Mouse (Mus musculus) forebrain, embryonic 10.5 days (tissue): ENCODE measurements around the gene Dnm3. TPM values are rescaled to one million over a fixed set of nuclear protein-coding genes. Genes with fewer than 3 reads are reported as not detected.

Experiments
- DNase-seq: peaks from one replicate; pipeline ENCODE4 v3.0.0-alpha.2; 2017; ENCODE audit warnings: low spot score; ENCODE audit errors: extremely low spot score
- H3K27ac ChIP-seq: fragments of 300-500 bp; sonication (generic); 2 replicates; pipeline ENCODE4 v1.5.1; 2016; ENCODE audit warnings: mild to moderate bottlenecking
- H3K27me3 ChIP-seq: fragments of 300-500 bp; sonication (generic); 2 replicates; pipeline ENCODE4 v1.6.1; 2016; ENCODE audit warnings: mild to moderate bottlenecking; ENCODE audit not compliant: poor library complexity, severe bottlenecking
- H3K36me3 ChIP-seq: fragments of 300-500 bp; sonication (generic); replicated peaks from 2 replicates; pipeline ENCODE4 v1.6.1; 2016; ENCODE audit warnings: mild to moderate bottlenecking, moderate library complexity
- H3K4me1 ChIP-seq: fragments of 300-500 bp; sonication (generic); 2 replicates; pipeline ENCODE4 v1.6.1; 2016
- H3K4me3 ChIP-seq: fragments of 300-500 bp; sonication (generic); 2 replicates; pipeline ENCODE4 v1.5.1; 2016; ENCODE audit warnings: mild to moderate bottlenecking, moderate library complexity
- H3K9me3 ChIP-seq: fragments of 300-500 bp; sonication (generic); 2 replicates; pipeline ENCODE4 v1.6.1; 2016; ENCODE audit warnings: mild to moderate bottlenecking, moderate library complexity
- WGBS: fragments of 180-500 bp; shearing (Covaris S2); methylation state at CpG from one replicate; pipeline ENCODE4 v1.1.7; 2016; 5-methylcytosine and 5-hydroxymethylcytosine counted together
- polyA plus RNA-seq: library from polyadenylated mRNA; unstranded; fragments of >200 nt; fragmentation: Nextera tagmentation; extraction: Ambion mirVana; gene quantifications from 2 replicates; pipeline ENCODE4 v1.2.1, GENCODE M21; 2016

Dnm3 gene
- polyA plus RNA-seq, 1 experiment from 2014 or later = 2.6 TPM

- no peaks in the 10 kb centered on the region for H3K36me3 ChIP-seq
- no peak overlapping the region for H3K4me3 ChIP-seq
- WGBS = 88% methylated on average over 4 of the region's 4 CpGs
- no peak for DNase-seq
- H3K9me3 ChIP-seq = no peaks in the 10 kb centered on the region
- H3K27ac ChIP-seq = no peak overlapping the region
- no peaks in the 10 kb centered on the region for H3K4me1 ChIP-seq
- H3K27me3 ChIP-seq = no peaks in the 10 kb centered on the region
Measured at GRCm38 (mm10) chr1:162346456-162347011, 131.3 kb downstream of the Dnm3 start.

GRCm38 (mm10) chr1:162337170-162337569 is 140.7 kb downstream of the Dnm3 start:
- no peak overlapping the region for H3K27ac ChIP-seq
- H3K9me3 ChIP-seq = no peaks in the 10 kb centered on the region
- H3K27me3 ChIP-seq = no peaks in the 10 kb centered on the region
- DNase-seq = no peak
- H3K4me3 ChIP-seq = no peak overlapping the region
- 86% methylated on average over 1 of the region's 1 CpGs for WGBS
- no peaks in the 10 kb centered on the region for H3K36me3 ChIP-seq
- peaks cover 6% of the 10 kb centered on the region for H3K4me1 ChIP-seq

- 23% methylated on average over 1 of the region's 1 CpGs for WGBS
- Histone ChIP-seq H3K4me1 (peaks cover 6% of the 10 kb centered on the region), H3K9me3 (no peaks in the 10 kb centered on the region), H3K27me3 (no peaks in the 10 kb centered on the region), H3K27ac (no peak overlapping the region), H3K36me3 (no peaks in the 10 kb centered on the region), H3K4me3 (no peak overlapping the region)
- no peak for DNase-seq
Measured at GRCm38 (mm10) chr1:162336640-162337039, 141.2 kb downstream of the Dnm3 start.

GRCm38 (mm10) chr1:162336224-162336623 is 141.6 kb downstream of the Dnm3 start:
- H3K4me3 ChIP-seq = no peak overlapping the region
- no peaks in the 10 kb centered on the region for H3K36me3 ChIP-seq
- no peaks in the 10 kb centered on the region for H3K27me3 ChIP-seq
- no peak overlapping the region; the same call in 1 of the 2 replicates for H3K27ac ChIP-seq
- H3K9me3 ChIP-seq = no peaks in the 10 kb centered on the region
- 66% methylated on average over 3 of the region's 3 CpGs for WGBS
- peaks cover 6% of the 10 kb centered on the region for H3K4me1 ChIP-seq
- no peak for DNase-seq

GRCm38 (mm10) chr1:162328673-162329072 is 149.2 kb downstream of the Dnm3 start:
- 76% methylated on average over 4 of the region's 4 CpGs for WGBS
- H3K4me3 ChIP-seq = no peak overlapping the region

GRCm38 (mm10) chr1:162327631-162328030 is 150.2 kb downstream of the Dnm3 start:
- H3K4me3 ChIP-seq = no peak overlapping the region
- DNase-seq = no peak
- WGBS = 78% methylated on average over 2 of the region's 2 CpGs
- H3K27me3 ChIP-seq = peaks cover 12% of the 10 kb centered on the region
- H3K4me1 ChIP-seq = peaks cover 29% of the 10 kb centered on the region
- H3K27ac ChIP-seq = no peak overlapping the region
- H3K9me3 ChIP-seq = no peaks in the 10 kb centered on the region
- no peaks in the 10 kb centered on the region for H3K36me3 ChIP-seq

More at GRCm38 (mm10) chr1:162328673-162329072, 149.2 kb downstream of the Dnm3 start:
- Histone ChIP-seq H3K9me3 (no peaks in the 10 kb centered on the region), H3K27ac (0 out of 2 replicates have a peak overlapping the region, but pooled peaks have one; percentile 30), H3K4me1 (peaks cover 22% of the 10 kb centered on the region), H3K27me3 (peaks cover 12% of the 10 kb centered on the region), H3K36me3 (no peaks in the 10 kb centered on the region)
- no peak for DNase-seq

GRCm38 (mm10) chr1:162324412-162324811 is 153.4 kb downstream of the Dnm3 start:
- no peaks in the 10 kb centered on the region for H3K9me3 ChIP-seq
- no peak overlapping the region for H3K4me3 ChIP-seq
- no peaks in the 10 kb centered on the region for H3K36me3 ChIP-seq
- H3K27ac ChIP-seq = 0 out of 2 replicates have a peak overlapping the region, but pooled peaks have one; percentile 15
- peaks cover 23% of the 10 kb centered on the region for H3K27me3 ChIP-seq
- peak; percentile 34 for DNase-seq
- H3K4me1 ChIP-seq = peaks cover 29% of the 10 kb centered on the region
- 5% methylated on average over 4 of the region's 4 CpGs for WGBS

- Histone ChIP-seq H3K27me3 (peaks cover 23% of the 10 kb centered on the region), H3K4me1 (peaks cover 23% of the 10 kb centered on the region), H3K4me3 (no peak overlapping the region), H3K36me3 (no peaks in the 10 kb centered on the region), H3K9me3 (no peaks in the 10 kb centered on the region), H3K27ac (no peak overlapping the region)
- whole genome bisulfite sequencing = 79% methylated on average over 2 of the region's 2 CpGs
- DNase-seq = no peak
Measured at GRCm38 (mm10) chr1:162323142-162323541, 154.7 kb downstream of the Dnm3 start.

GRCm38 (mm10) chr1:162313451-162314276 is 164.2 kb downstream of the Dnm3 start:
- peak; percentile 31 for DNase-seq
- WGBS = 47% methylated on average over 11 of the region's 11 CpGs
- H3K4me1 ChIP-seq = peaks cover 11% of the 10 kb centered on the region
- H3K27me3 ChIP-seq = no peaks in the 10 kb centered on the region
- no peaks in the 10 kb centered on the region for H3K9me3 ChIP-seq
- H3K36me3 ChIP-seq = no peaks in the 10 kb centered on the region
- H3K27ac ChIP-seq = peak overlapping the region; percentile 73
- no peak overlapping the region for H3K4me3 ChIP-seq

GRCm38 (mm10) chr1:162312621-162313020 is 165.2 kb downstream of the Dnm3 start:
- Histone ChIP-seq H3K9me3 (no peaks in the 10 kb centered on the region), H3K4me3 (no peak overlapping the region), H3K36me3 (no peaks in the 10 kb centered on the region), H3K27me3 (no peaks in the 10 kb centered on the region), H3K27ac (peak overlapping the region; percentile 73; the same call in 1 of the 2 replicates), H3K4me1 (peaks cover 11% of the 10 kb centered on the region)
- DNase-seq = no peak
- 77% methylated on average over 2 of the region's 2 CpGs for WGBS

- DNase-seq = no peak
- Histone ChIP-seq H3K9me3 (no peaks in the 10 kb centered on the region), H3K36me3 (no peaks in the 10 kb centered on the region), H3K4me1 (peaks cover 11% of the 10 kb centered on the region), H3K4me3 (no peak overlapping the region), H3K27me3 (no peaks in the 10 kb centered on the region), H3K27ac (0 out of 2 replicates have a peak overlapping the region, but pooled peaks have one; percentile 73)
- WGBS = 83% methylated on average over 7 of the region's 7 CpGs
Measured at GRCm38 (mm10) chr1:162312152-162312551, 165.7 kb downstream of the Dnm3 start.

- no peak for DNase-seq
Measured at GRCm38 (mm10) chr1:162305247-162305646, 172.6 kb downstream of the Dnm3 start.

GRCm38 (mm10) chr1:162302480-162302879 is 175.4 kb downstream of the Dnm3 start:
- Histone ChIP-seq H3K9me3 (no peaks in the 10 kb centered on the region), H3K27me3 (no peaks in the 10 kb centered on the region), H3K36me3 (no peaks in the 10 kb centered on the region), H3K4me1 (peaks cover 12% of the 10 kb centered on the region), H3K27ac (no peak overlapping the region; the same call in 1 of the 2 replicates), H3K4me3 (no peak overlapping the region)
- WGBS = 78% methylated on average over 4 of the region's 4 CpGs
- no peak for DNase-seq

More at GRCm38 (mm10) chr1:162305247-162305646, 172.6 kb downstream of the Dnm3 start:
- Histone ChIP-seq H3K9me3 (no peaks in the 10 kb centered on the region), H3K36me3 (no peaks in the 10 kb centered on the region), H3K4me3 (no peak overlapping the region), H3K27ac (no peak overlapping the region), H3K4me1 (peaks cover 12% of the 10 kb centered on the region), H3K27me3 (no peaks in the 10 kb centered on the region)
- WGBS = 79% methylated on average over 6 of the region's 6 CpGs
